28 mouse cellular contexts compared by ENCODE assay signal in genomic region chr9:72403421-72403820, GRCm38 (mm10). TPM values are rescaled to one million over a fixed set of nuclear protein-coding genes. Genes with fewer than 3 reads are reported as not detected.
DNase-seq lines count a peak whose midpoint lies in the region; ATAC-seq lines count a peak whose summit lies in the region.
"Had no signal": no experiment of that assay in that cellular context is flagged by ENCODE, and none has a peak within 500 bp of the region (broad histone marks: within the 10 kb centered on the region; RNA-seq: fewer than 3 reads in every experiment).

No protein-coding gene starts in this region.

- WGBS in neural tube, embryonic 13.5 days: 60% methylated on average over 6 of the region's 6 CpGs
- 65% methylated on average over 6 of the region's 6 CpGs for WGBS in forebrain, embryonic 15.5 days

- H3K4me2 ChIP-seq in neural tube, embryonic 13.5 days: no peak overlapping the region
- H3K4me2 ChIP-seq in forebrain, embryonic 15.5 days (replicated peaks): no peak overlapping the region
- H3K4me2 ChIP-seq: embryonic facial prominence, embryonic 13.5 days; forebrain, embryonic 12.5 days; heart, embryonic 11.5 days; heart, embryonic 15.5 days; hindbrain, embryonic 13.5 days had no signal

- DNase-seq in neural tube, embryonic 10.5 days (ENCODE audit: extremely low spot score, low spot score): no peak
- peak; percentile 46 for DNase-seq in thymus, postnatal 0 days (ENCODE audit: low spot score)
- DNase-seq in thymus, postnatal 25 days: peak; percentile 68
- no peak for DNase-seq in gastrocnemius, postnatal 4 days (ENCODE audit: low spot score in 2 of 2)
- DNase-seq: adrenal gland, adult 2 months; adrenal gland, postnatal 14 days; cerebellum, adult 11-12 months; cerebellum, adult 8-10 months; cerebellum, postnatal 10 days; cerebellum, postnatal 36 days; embryo, embryonic 11 days; gastrocnemius, postnatal 14 days; heart, adult 2 months; heart, postnatal 10 days; heart, postnatal 36 days had no signal

- H3K9me3 ChIP-seq in neural tube, embryonic 13.5 days: no peaks in the 10 kb centered on the region
- H3K9me3 ChIP-seq in forebrain, embryonic 15.5 days: no peaks in the 10 kb centered on the region
- H3K9me3 ChIP-seq: embryonic facial prominence, embryonic 10.5 days; embryonic facial prominence, embryonic 13.5 days; forebrain, embryonic 12.5 days; heart, embryonic 15.5 days; hindbrain, embryonic 10.5 days; hindbrain, embryonic 13.5 days had no signal

- H3K27me3 ChIP-seq in neural tube, embryonic 13.5 days: peaks cover 6% of the 10 kb centered on the region; the same call in 1 of the 2 replicates
- no peaks in the 10 kb centered on the region for H3K27me3 ChIP-seq in forebrain, embryonic 15.5 days
- H3K27me3 ChIP-seq: heart, embryonic 15.5 days had no signal

- H3K9ac ChIP-seq in neural tube, embryonic 13.5 days: no peak overlapping the region
- H3K9ac ChIP-seq in forebrain, embryonic 15.5 days (replicated peaks): no peak overlapping the region
- H3K9ac ChIP-seq: embryonic facial prominence, embryonic 13.5 days; forebrain, embryonic 12.5 days; heart, embryonic 15.5 days; hindbrain, embryonic 13.5 days had no signal

- no peaks in the 10 kb centered on the region for H3K36me3 ChIP-seq in neural tube, embryonic 13.5 days
- no peaks in the 10 kb centered on the region for H3K36me3 ChIP-seq in forebrain, embryonic 15.5 days
- H3K36me3 ChIP-seq: embryonic facial prominence, embryonic 10.5 days; embryonic facial prominence, embryonic 13.5 days; forebrain, embryonic 12.5 days; heart, embryonic 15.5 days; hindbrain, embryonic 10.5 days; hindbrain, embryonic 13.5 days had no signal

- no peak for ATAC-seq in neural tube, embryonic 13.5 days (ENCODE audit: low read depth)
- no peak for ATAC-seq in forebrain, embryonic 15.5 days (replicated peaks)
- ATAC-seq: CD4-positive, CD25-positive, alpha-beta regulatory T cell, adult 4 months; forebrain, embryonic 16.5 days; hindbrain, embryonic 16.5 days had no signal

- peak overlapping the region; percentile 33; the same call in 1 of the 2 replicates for H3K27ac ChIP-seq in neural tube, embryonic 13.5 days (replicated peaks)
- no peak overlapping the region for H3K27ac ChIP-seq in forebrain, embryonic 15.5 days (replicated peaks)
- H3K27ac ChIP-seq: embryonic facial prominence, embryonic 10.5 days; embryonic facial prominence, embryonic 13.5 days; forebrain, embryonic 12.5 days; heart, adult 2 months; heart, embryonic 15.5 days; hindbrain, embryonic 10.5 days; hindbrain, embryonic 13.5 days had no signal

- H3K4me1 ChIP-seq in neural tube, embryonic 13.5 days (replicated peaks): peaks cover 16% of the 10 kb centered on the region
- H3K4me1 ChIP-seq in forebrain, embryonic 15.5 days: peaks cover 11% of the 10 kb centered on the region
- H3K4me1 ChIP-seq: heart, embryonic 15.5 days had no signal

- H3K4me3 ChIP-seq in neural tube, embryonic 13.5 days: no peak overlapping the region
- H3K4me3 ChIP-seq in forebrain, embryonic 15.5 days: no peak overlapping the region
- H3K4me3 ChIP-seq: embryonic facial prominence, embryonic 10.5 days; embryonic facial prominence, embryonic 13.5 days; erythroblast, embryonic 14.5 days; forebrain, embryonic 12.5 days; heart, adult 2 months; heart, embryonic 15.5 days; hindbrain, embryonic 10.5 days; hindbrain, embryonic 13.5 days had no signal

RNA-seq across cellular contexts. Expression of gene Mns1, which starts 34.4 kb away (rescaled TPM):
- polyA plus RNA-seq in neural tube, embryonic 13.5 days (2015; fragmentation: Nextera tagmentation; extraction: Ambion mirVana): 6.9 and 10.8 TPM in 2 replicates
- 81.1 and 91.3 TPM in 2 replicates for polyA plus RNA-seq in thymus, postnatal 0 days (2015; fragmentation: Nextera tagmentation; extraction: Ambion mirVana)
- 1 to 10 TPM; 2.2 to 2.9 TPM for total RNA-seq in gastrocnemius, postnatal 4 days (2021)
- 14.1 and 15.0 TPM in 2 replicates for polyA plus RNA-seq in forebrain, embryonic 15.5 days (2015; fragmentation: Nextera tagmentation; extraction: Ambion mirVana)

Comparison
In these comparisons a context has a peak if more than half of its experiments do, and no peak if none do; other contexts are left out.
1. DNase-seq: peak in thymus, postnatal 0 days (single experiment) and thymus, postnatal 25 days (single experiment); none in neural tube, embryonic 10.5 days (single experiment) and gastrocnemius, postnatal 4 days (0 of 2).